Mouse (Mus musculus): ENCODE measurements around the gene Fibp.

DNA sequence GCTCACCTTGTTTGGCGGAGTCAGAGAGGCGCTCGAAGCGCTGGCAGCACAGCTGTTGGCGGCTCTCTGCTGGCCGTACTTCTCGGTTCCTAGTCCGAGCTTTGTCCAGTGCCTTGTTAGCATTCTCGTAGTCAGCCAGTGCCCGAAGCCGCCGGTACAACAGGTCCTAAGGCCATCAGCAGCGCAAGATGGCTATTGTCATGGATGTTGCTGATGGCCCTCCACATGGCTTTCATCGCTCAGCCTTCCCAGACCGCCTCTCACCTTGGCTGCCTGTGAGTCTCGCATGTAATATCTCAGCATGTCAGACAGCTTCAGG, 35.6 kb downstream of the Fibp start:
- TF ChIP-seq CTCF (IDR thresholded peaks at IDR 0.05; ENCODE audit: extremely low read depth, insufficient read length, insufficient replicate concordance, low read depth, low read length) (no peak), POLR2A (IDR thresholded peaks at IDR 0.05; ENCODE audit: low read depth, low read length) (no peak)

Measured in small intestine, adult 2 months (tissue).